Mouse (Mus musculus): ENCODE results near the gene Cpne1.

DNA sequence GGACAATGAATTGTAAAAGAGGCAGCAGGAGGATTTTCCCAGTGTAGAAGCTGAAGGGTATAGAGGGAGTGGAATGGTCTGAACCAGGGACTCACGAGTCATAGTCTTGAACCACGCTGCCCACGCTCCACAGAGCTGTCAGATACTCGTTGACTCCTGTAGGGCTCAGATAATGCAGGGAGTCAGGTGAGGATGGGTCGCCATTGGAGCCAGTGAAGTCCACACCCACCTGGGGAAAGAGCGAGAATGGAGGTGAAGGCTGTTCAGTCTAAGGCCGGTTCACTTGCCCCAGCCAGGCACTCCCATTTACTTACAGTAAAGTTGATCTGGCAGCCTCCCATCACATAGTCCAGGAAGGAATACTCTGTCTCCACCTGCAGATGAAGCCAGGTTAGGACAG is 34.3 kb downstream of the Cpne1 start:
- TF ChIP-seq CTCF (IDR thresholded peaks at IDR 0.05; ENCODE audit: extremely low read depth, insufficient read length, insufficient replicate concordance, low read depth, low read length) = no peak
- TF ChIP-seq POLR2A (IDR thresholded peaks at IDR 0.05; ENCODE audit: low read depth, low read length) = no peak

All from small intestine, adult 2 months (tissue).